Mouse (Mus musculus) myocyte (in vitro differentiated cells): ENCODE results near the gene Hoxa6. TPM values are rescaled to one million over a fixed set of nuclear protein-coding genes. Genes with fewer than 3 reads are reported as not detected.

Source experiments
- H3K27me3 ChIP-seq: one replicate; pipeline ENCODE4 v1.6.1; 2011; ENCODE audit not compliant: control insufficient read depth, insufficient read depth, insufficient read length
- H3K36me3 ChIP-seq: one replicate; pipeline ENCODE4 v1.6.1; 2011; ENCODE audit not compliant: control insufficient read depth, insufficient read depth
- H3K4me2 ChIP-seq: one replicate; pipeline ENCODE4 v1.6.1; 2011; ENCODE audit warnings: low read depth, control low read depth
- H3K4me3 ChIP-seq: one replicate; pipeline ENCODE4 v1.5.1; 2011; ENCODE audit warnings: mild to moderate bottlenecking, control low read depth, moderate library complexity
- H3K79me2 ChIP-seq: one replicate; pipeline ENCODE4 v1.6.1; 2011; ENCODE audit not compliant: control insufficient read depth, insufficient read depth
- H3ac ChIP-seq: one replicate; pipeline ENCODE4 v1.6.1; 2011; ENCODE audit not compliant: control insufficient read depth, insufficient read length
- CEBPB ChIP-seq: IDR thresholded peaks from 2 replicates; pipeline ENCODE4 v1.6.1; 2011; ENCODE audit warnings: mild to moderate bottlenecking, moderate library complexity; ENCODE audit not compliant: poor library complexity, insufficient read depth, severe bottlenecking
- E2F4 ChIP-seq: IDR thresholded peaks from one replicate; pipeline ENCODE4 v1.6.1; 2011; ENCODE audit warnings: mild to moderate bottlenecking, control low read depth, moderate library complexity; ENCODE audit not compliant: insufficient read depth
- MAX ChIP-seq: IDR thresholded peaks from one replicate; pipeline ENCODE4 v1.6.1; 2011; ENCODE audit warnings: low read depth, mild to moderate bottlenecking, control low read depth
- MYOD1 ChIP-seq, 3 experiments: IDR thresholded peaks; one replicate each; pipeline ENCODE4 v1.6.1; 2011; ENCODE audit warnings: control low read depth in 2 of 3, low read depth in 2 of 3, mild to moderate bottlenecking in 2 of 3, moderate library complexity in 1 of 3; ENCODE audit not compliant: insufficient read length in 2 of 3, control insufficient read depth in 1 of 3
- MYOG ChIP-seq, 3 experiments: IDR thresholded peaks; one replicate each; pipeline ENCODE4 v1.6.1; 2011; ENCODE audit warnings: control low read depth in 2 of 3, low read depth in 2 of 3, mild to moderate bottlenecking in 2 of 3; ENCODE audit not compliant: insufficient read length in 2 of 3, control insufficient read depth in 1 of 3, insufficient read depth in 1 of 3
- POLR2A ChIP-seq: IDR thresholded peaks from one replicate; pipeline ENCODE4 v1.6.1; 2011; ENCODE audit warnings: low read depth, mild to moderate bottlenecking, control low read depth, moderate library complexity; ENCODE audit not compliant: insufficient read length
- POLR2AphosphoS2 ChIP-seq: IDR thresholded peaks from one replicate; pipeline ENCODE4 v1.6.1; 2011; ENCODE audit warnings: low read depth, control low read depth; ENCODE audit not compliant: insufficient read length
- REST ChIP-seq: IDR thresholded peaks from one replicate; pipeline ENCODE4 v1.6.1; 2011; ENCODE audit warnings: mild to moderate bottlenecking, control low read depth, moderate library complexity; ENCODE audit not compliant: insufficient read depth, insufficient read length
- SRF ChIP-seq: IDR thresholded peaks from one replicate; pipeline ENCODE4 v1.6.1; 2011; ENCODE audit warnings: low read depth; ENCODE audit not compliant: control insufficient read depth, insufficient read length
- TCF12 ChIP-seq: IDR thresholded peaks from one replicate; pipeline ENCODE4 v1.6.1; 2011; ENCODE audit warnings: mild to moderate bottlenecking, control low read depth; ENCODE audit not compliant: poor library complexity, insufficient read depth, severe bottlenecking
- TCF3 ChIP-seq: IDR thresholded peaks from one replicate; pipeline ENCODE4 v1.6.1; 2011; ENCODE audit warnings: low read depth, control low read depth; ENCODE audit not compliant: insufficient read length
- USF1 ChIP-seq: IDR thresholded peaks from one replicate; pipeline ENCODE4 v1.6.1; 2011; ENCODE audit warnings: low read depth, mild to moderate bottlenecking, control low read depth, moderate library complexity
- polyA plus RNA-seq: library from polyadenylated mRNA; unstranded; fragments of >200 nt; fragmentation: generic; extraction: Trizol; gene quantifications from one replicate; pipeline ENCODE4 v1.2.1, GENCODE M21; 2012; ENCODE audit warnings: missing spikeins

Gene Hoxa6
- polyA plus RNA-seq, 1 experiment, result 0.88 TPM

GRCm38 (mm10) chr6:52246916-52247315 lies 38.4 kb upstream of the Hoxa6 start:
- no peak for TF ChIP-seq TCF3
- peak overlapping the region; percentile 90 for H3K4me2 ChIP-seq
- peaks cover 49% of the 10 kb centered on the region for H3K79me2 ChIP-seq
- no peaks in the 10 kb centered on the region for H3K36me3 ChIP-seq
- H3K27me3 ChIP-seq, result no peaks in the 10 kb centered on the region
- H3K4me3 ChIP-seq, result peak overlapping the region; percentile 90
- peak overlapping the region; percentile 73 for H3ac ChIP-seq

- Histone ChIP-seq H3K4me2 (peak overlapping the region; percentile 90), H3ac (peak overlapping the region; percentile 73), H3K79me2 (peaks cover 48% of the 10 kb centered on the region), H3K4me3 (peak overlapping the region; percentile 90), H3K27me3 (no peaks in the 10 kb centered on the region), H3K36me3 (no peaks in the 10 kb centered on the region)
- TF ChIP-seq POLR2AphosphoS2, result peak; percentile 15
- no peak for TF ChIP-seq MYOD1 (IDR thresholded peaks at IDR 0.05; ENCODE audit: control insufficient read depth in 1 of 3, insufficient read length in 2 of 3, low read depth in 2 of 3)
These were observed 37.9 kb upstream of the Hoxa6 start for GRCm38 (mm10) chr6:52246403-52246803.

GRCm38 (mm10) chr6:52245757-52246142 lies 37.2 kb upstream of the Hoxa6 start, which contains the start of gene Hoxa11:
TSS of gene Hoxa11 (minus strand) at chr6:52245810.
- peak within 1 kb of the TSS; percentile 73 for H3ac ChIP-seq
- H3K36me3 ChIP-seq, result no peaks in the 10 kb centered on the region
- peaks cover 42% of the 10 kb centered on the region for H3K79me2 ChIP-seq
- peak within 1 kb of the TSS; percentile 90 for H3K4me2 ChIP-seq
- peak within 1 kb of the TSS; percentile 90 for H3K4me3 ChIP-seq
- TF ChIP-seq E2F4, result no peak
- TF ChIP-seq MYOD1 (IDR thresholded peaks at IDR 0.05; ENCODE audit: control insufficient read depth in 1 of 3, insufficient read length in 2 of 3, low read depth in 2 of 3), result no peak
- no peak for TF ChIP-seq POLR2A
- peak; percentile 93 for TF ChIP-seq USF1
- no peak for TF ChIP-seq TCF12
- TF ChIP-seq MYOG (IDR thresholded peaks at IDR 0.05; ENCODE audit: control insufficient read depth in 1 of 3, insufficient read depth in 1 of 3, insufficient read length in 2 of 3, low read depth in 2 of 3), result no peak
- TF ChIP-seq CEBPB, result peak; percentile 68; the same call in 1 of the 2 replicates
- TF ChIP-seq MAX, result no peak
- no peak for TF ChIP-seq SRF
- TF ChIP-seq TCF3, result no peak
- peak; percentile 45 for TF ChIP-seq POLR2AphosphoS2
- TF ChIP-seq REST, result no peak
- H3K27me3 ChIP-seq, result no peaks in the 10 kb centered on the region

GRCm38 (mm10) chr6:52245040-52245756 lies 36.7 kb upstream of the Hoxa6 start:
- Histone ChIP-seq H3K4me3 (peak overlapping the region; percentile 90), H3K36me3 (no peaks in the 10 kb centered on the region), H3ac (peak overlapping the region; percentile 73), H3K79me2 (peaks cover 40% of the 10 kb centered on the region), H3K4me2 (peak overlapping the region; percentile 90), H3K27me3 (no peaks in the 10 kb centered on the region)
- TF ChIP-seq POLR2AphosphoS2 (no peak), TCF3 (no peak), MYOD1 (IDR thresholded peaks at IDR 0.05; ENCODE audit: control insufficient read depth in 1 of 3, insufficient read length in 2 of 3, low read depth in 2 of 3) (no peak), TCF12 (no peak), CEBPB (no peak), USF1 (no peak), E2F4 (no peak), MYOG (IDR thresholded peaks at IDR 0.05; ENCODE audit: control insufficient read depth in 1 of 3, insufficient read depth in 1 of 3, insufficient read length in 2 of 3, low read depth in 2 of 3) (peak in 2 of 3 experiments; percentile 8 to 50), MAX (no peak), SRF (no peak), POLR2A (peak; percentile 43), REST (no peak)

- peak overlapping the region; percentile 86 for H3K4me2 ChIP-seq
- peaks cover 43% of the 10 kb centered on the region for H3K79me2 ChIP-seq
- no peaks in the 10 kb centered on the region for H3K27me3 ChIP-seq
- peak overlapping the region; percentile 90 for H3K4me3 ChIP-seq
- peak overlapping the region; percentile 73 for H3ac ChIP-seq
- TF ChIP-seq TCF12, result no peak
- peak; percentile 40 for TF ChIP-seq USF1
- peak; percentile 7 for TF ChIP-seq POLR2A
- no peaks in the 10 kb centered on the region for H3K36me3 ChIP-seq
These were observed 36.0 kb upstream of the Hoxa6 start for GRCm38 (mm10) chr6:52244471-52245039.
